8 mouse cellular contexts compared by ENCODE assay signal in genomic region chr13:51848481-51849240, GRCm38 (mm10). TPM values are rescaled to one million over a fixed set of nuclear protein-coding genes. Genes with fewer than 3 reads are reported as not detected.
DNase-seq lines count a peak whose midpoint lies in the region; ATAC-seq and TF ChIP-seq lines count a peak whose summit lies in the region.

No protein-coding gene starts in this region.

- peaks cover 59% of the 10 kb centered on the region for H3K4me1 ChIP-seq in megakaryocyte, embryonic 14.5 days
- peaks cover 47% of the 10 kb centered on the region for H3K4me1 ChIP-seq in heart, embryonic 11.5 days (ENCODE audit: control insufficient read depth, insufficient read depth, low read length)
- H3K4me1 ChIP-seq in liver, embryonic 12.5 days, result peaks cover 81% of the 10 kb centered on the region
- peaks cover 45% of the 10 kb centered on the region for H3K4me1 ChIP-seq in testis, adult 2 months (ENCODE audit: control insufficient read depth, insufficient read depth, low read length)

- peak overlapping the region; percentile 90 for H3K9ac ChIP-seq in heart, embryonic 11.5 days (ENCODE audit: low read depth, low read length)
- peak overlapping the region; percentile 89 for H3K9ac ChIP-seq in liver, embryonic 12.5 days

- H3K4me3 ChIP-seq in megakaryocyte, embryonic 14.5 days (replicated peaks), result peak overlapping the region; percentile 100
- peak overlapping the region; percentile 88 for H3K4me3 ChIP-seq in heart, embryonic 11.5 days (ENCODE audit: low read depth, low read length)
- H3K4me3 ChIP-seq in liver, embryonic 12.5 days, result peak overlapping the region; percentile 83
- H3K4me3 ChIP-seq in testis, adult 2 months (ENCODE audit: control insufficient read depth, low read depth, low read length), result peak overlapping the region; percentile 85

- DNase-seq in embryo, embryonic 9.5 days (ENCODE audit: extremely low spot score), result peak; percentile 77
- DNase-seq in kidney, postnatal 14 days, result peak; percentile 50
- peak; percentile 71 for DNase-seq in neural tube, embryonic 10.5 days (ENCODE audit: extremely low spot score, low spot score)

- peak overlapping the region; percentile 95 for H3K27ac ChIP-seq in heart, embryonic 11.5 days (ENCODE audit: low read depth, low read length)
- peak overlapping the region; percentile 97 for H3K27ac ChIP-seq in liver, embryonic 12.5 days
- peak overlapping the region; percentile 87 for H3K27ac ChIP-seq in testis, adult 2 months (ENCODE audit: control insufficient read depth, insufficient read depth, low read depth, low read length)

- H3K36me3 ChIP-seq in megakaryocyte, embryonic 14.5 days (replicated peaks; ENCODE audit: low read length), result peaks cover 19% of the 10 kb centered on the region
- H3K36me3 ChIP-seq in heart, embryonic 11.5 days (ENCODE audit: control insufficient read depth, insufficient read depth, low read length), result no peaks in the 10 kb centered on the region
- no peaks in the 10 kb centered on the region for H3K36me3 ChIP-seq in liver, embryonic 12.5 days
- H3K36me3 ChIP-seq in testis, adult 2 months (ENCODE audit: control insufficient read depth, insufficient read depth, low read length), result no peaks in the 10 kb centered on the region

- no peak for TF ChIP-seq POLR2A in testis, adult 2 months (IDR thresholded peaks at IDR 0.05; ENCODE audit: control insufficient read depth, low read depth, low read length)

- peak overlapping the region; percentile 97 for H3K4me2 ChIP-seq in heart, embryonic 11.5 days
- peak overlapping the region; percentile 99 for H3K4me2 ChIP-seq in liver, embryonic 12.5 days

- H3K9me3 ChIP-seq in megakaryocyte, embryonic 14.5 days, result no peaks in the 10 kb centered on the region
- H3K9me3 ChIP-seq in heart, embryonic 11.5 days (replicated peaks; ENCODE audit: control insufficient read depth, low read length), result no peaks in the 10 kb centered on the region
- H3K9me3 ChIP-seq in liver, embryonic 12.5 days (replicated peaks), result no peaks in the 10 kb centered on the region

- TF ChIP-seq CTCF in testis, adult 2 months (IDR thresholded peaks at IDR 0.05; ENCODE audit: control insufficient read depth, insufficient read depth, insufficient replicate concordance, low read depth, low read length), result no peak

- H3K27me3 ChIP-seq in megakaryocyte, embryonic 14.5 days (replicated peaks), result no peaks in the 10 kb centered on the region
- H3K27me3 ChIP-seq in heart, embryonic 11.5 days (ENCODE audit: control insufficient read depth, insufficient read depth, low read length), result peaks cover under 1% of the 10 kb centered on the region; the same call in 1 of the 2 replicates
- H3K27me3 ChIP-seq in liver, embryonic 12.5 days (replicated peaks), result peaks cover 10% of the 10 kb centered on the region; the same call in 1 of the 2 replicates
- H3K27me3 ChIP-seq in testis, adult 2 months (ENCODE audit: control insufficient read depth, insufficient read depth, low read length), result no peaks in the 10 kb centered on the region

- WGBS in heart, embryonic 11.5 days (ENCODE audit: insufficient replicate concordance), result under 1% methylated on average over 18 of the region's 20 CpGs
- 2% methylated on average over 20 of the region's 20 CpGs for WGBS in liver, embryonic 12.5 days (ENCODE audit: insufficient replicate concordance)

- no peak for ATAC-seq in megakaryocyte, adult 5-6 weeks (ENCODE audit: poor library complexity, severe bottlenecking)
- ATAC-seq in heart, embryonic 11.5 days (replicated peaks; ENCODE audit: insufficient number of reproducible peaks, low FRiP score, low TSS enrichment), result peak; percentile 75
- ATAC-seq in liver, embryonic 12.5 days, result peak; percentile 80

RNA-seq across cellular contexts. Expression of gene Gadd45g, which starts 2.2 kb away (rescaled TPM):
- polyA plus RNA-seq in megakaryocyte, embryonic 14.5 days (2012; ENCODE audit: insufficient read depth, low replicate concordance), result 115 and 668 TPM in 2 replicates
- 2.6 and 4.4 TPM in 2 replicates for total RNA-seq in megakaryocyte, adult 5-6 weeks (2015)
- 8.7 and 11.2 TPM in 2 replicates for total RNA-seq in megakaryocyte, adult 5-6 weeks (2017)
- 45.3 and 48.9 TPM in 2 replicates for polyA plus RNA-seq in heart, embryonic 11.5 days (2014; fragmentation: Nextera tagmentation; extraction: Ambion mirVana)
- 22.2 and 23.3 TPM in 2 replicates for polyA plus RNA-seq in liver, embryonic 12.5 days (2016; fragmentation: Nextera tagmentation; extraction: Ambion mirVana)
- polyA plus RNA-seq in testis, adult 2 months (2012; rRNA removed), result 13.0 and 13.6 TPM in 2 replicates

RNA-seq across cellular contexts. Expression of gene Sema4d, which starts 55.1 kb away (rescaled TPM):
- 55.2 and 58.6 TPM in 2 replicates for polyA plus RNA-seq in megakaryocyte, embryonic 14.5 days (2012; ENCODE audit: insufficient read depth, low replicate concordance)
- total RNA-seq in megakaryocyte, adult 5-6 weeks (2015), result 99.8 and 110 TPM in 2 replicates
- total RNA-seq in megakaryocyte, adult 5-6 weeks (2017), result 54.1 and 66.6 TPM in 2 replicates
- polyA plus RNA-seq in heart, embryonic 11.5 days (2014; fragmentation: Nextera tagmentation; extraction: Ambion mirVana), result 11.0 and 13.7 TPM in 2 replicates
- 10.8 TPM in 2 replicates for polyA plus RNA-seq in liver, embryonic 12.5 days (2016; fragmentation: Nextera tagmentation; extraction: Ambion mirVana)
- polyA plus RNA-seq in testis, adult 2 months (2012; rRNA removed), result 1.2 and 1.4 TPM in 2 replicates
